Mouse (Mus musculus) embryo, embryonic 11.5 days (tissue): ENCODE results near the gene Shank1.

Experiments
- DNase-seq: peaks from one replicate; pipeline ENCODE4 v3.0.0-alpha.2; 2012; ENCODE audit warnings: low read depth, low spot score

Gene Shank1

GRCm38 (mm10) chr7:44341119-44341518, 31.1 kb downstream of the Shank1 start:
- no peak for DNase-seq

GRCm38 (mm10) chr7:44341714-44342113, 31.7 kb downstream of the Shank1 start:
- DNase-seq = no peak

GRCm38 (mm10) chr7:44343459-44344015, 33.5 kb downstream of the Shank1 start:
- DNase-seq = no peak

GRCm38 (mm10) chr7:44344622-44345021, 34.6 kb downstream of the Shank1 start:
- no peak for DNase-seq

GRCm38 (mm10) chr7:44349043-44349442, 39.0 kb downstream of the Shank1 start:
- DNase-seq = no peak

- peak; percentile 79 for DNase-seq
Measured at GRCm38 (mm10) chr7:44350957-44351711, 41.1 kb downstream of the Shank1 start.

- DNase-seq = no peak
Measured at GRCm38 (mm10) chr7:44351881-44352749, 42.1 kb downstream of the Shank1 start.

- no peak for DNase-seq
Measured at GRCm38 (mm10) chr7:44352750-44353600, 42.9 kb downstream of the Shank1 start.

- DNase-seq = no peak
Measured at GRCm38 (mm10) chr7:44353601-44354340, 43.7 kb downstream of the Shank1 start.

- DNase-seq = no peak
Measured at GRCm38 (mm10) chr7:44355411-44355810, 45.4 kb downstream of the Shank1 start.

GRCm38 (mm10) chr7:44356590-44357481, 46.8 kb downstream of the Shank1 start:
- no peak for DNase-seq

- DNase-seq = no peak
Measured at GRCm38 (mm10) chr7:44357531-44357930, 47.5 kb downstream of the Shank1 start.

GRCm38 (mm10) chr7:44358012-44358411, 48.0 kb downstream of the Shank1 start:
- DNase-seq = no peak

- DNase-seq = no peak
Measured at GRCm38 (mm10) chr7:44358886-44359654, 49.0 kb downstream of the Shank1 start.

GRCm38 (mm10) chr7:44359908-44360672, 50.0 kb downstream of the Shank1 start:
- peak; percentile 77 for DNase-seq

GRCm38 (mm10) chr7:44360792-44361301, 50.8 kb downstream of the Shank1 start:
- no peak for DNase-seq

GRCm38 (mm10) chr7:44372678-44373077, 62.6 kb downstream of the Shank1 start:
- no peak for DNase-seq

- no peak for DNase-seq
Measured at GRCm38 (mm10) chr7:44373460-44373859, 63.4 kb downstream of the Shank1 start.
